Mouse (Mus musculus): ENCODE measurements at regions not wholly inside any gene's neighbourhood (a gene's known extent, or its start where the extent isn't known, plus 50 kb on each side); places are given as distances from the start of the nearest gene placed in this dataset.

- no peak for TF ChIP-seq NRF1 (IDR thresholded peaks at IDR 0.05; ENCODE audit: insufficient read depth, low read depth, low read length, poor library complexity, severe bottlenecking)
- no peak for TF ChIP-seq TBP (IDR thresholded peaks at IDR 0.05; ENCODE audit: low read depth, low read length)
- no peak for TF ChIP-seq SIN3A (IDR thresholded peaks at IDR 0.05; ENCODE audit: low read length)
Measured at GRCm38 (mm10) chr3:57973546-57973945, 125.7 kb upstream of the Pfn2 start (continued).

DNA sequence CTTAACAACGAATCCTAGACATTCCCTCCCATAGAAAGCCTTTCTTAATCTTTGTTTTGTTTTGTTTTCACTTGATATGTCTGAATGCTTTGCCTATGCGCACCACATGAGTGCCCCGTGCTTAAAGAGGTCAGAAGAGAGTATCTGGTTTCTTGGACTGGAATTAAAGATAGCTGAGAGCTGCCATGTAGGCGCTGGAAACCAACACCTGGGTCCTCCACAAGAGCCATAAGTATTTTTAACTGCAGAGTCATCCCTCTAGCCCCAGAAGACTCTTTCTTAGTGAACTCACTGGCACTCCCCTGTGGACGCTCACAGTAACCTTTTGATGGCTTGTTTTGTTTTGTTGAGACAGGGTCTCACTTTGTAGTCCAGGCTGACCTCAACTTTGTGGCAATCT is 127.5 kb upstream of the Pfn2 start:
- no peak for TF ChIP-seq TBP (IDR thresholded peaks at IDR 0.05; ENCODE audit: low read depth, low read length)
- no peak for TF ChIP-seq SIN3A (IDR thresholded peaks at IDR 0.05; ENCODE audit: low read length)
- TF ChIP-seq CHD2 (IDR thresholded peaks at IDR 0.05; ENCODE audit: low read length) = no peak
- TF ChIP-seq ZKSCAN1 (IDR thresholded peaks at IDR 0.05; ENCODE audit: low read depth, low read length) = no peak
- no peak for TF ChIP-seq ELF1 (IDR thresholded peaks at IDR 0.05; ENCODE audit: low read depth, low read length)
- no peak for TF ChIP-seq USF2 (IDR thresholded peaks at IDR 0.05; ENCODE audit: borderline replicate concordance in 1 of 2, insufficient read depth in 1 of 2, low read depth in 1 of 2, low read length in 2 of 2)
- TF ChIP-seq NRF1 (IDR thresholded peaks at IDR 0.05; ENCODE audit: insufficient read depth, low read depth, low read length, poor library complexity, severe bottlenecking) = no peak
- no peak for TF ChIP-seq POLR2AphosphoS5 (IDR thresholded peaks at IDR 0.05; ENCODE audit: borderline replicate concordance, low read depth, low read length)
- no peak for TF ChIP-seq ZMIZ1 (IDR thresholded peaks at IDR 0.05; ENCODE audit: low read depth, low read length)
- no peak for TF ChIP-seq SMC3 (IDR thresholded peaks at IDR 0.05; ENCODE audit: low read depth, low read length)
- TF ChIP-seq ZC3H11A (IDR thresholded peaks at IDR 0.05; ENCODE audit: low read depth, low read length) = no peak
- TF ChIP-seq ZNF384 (IDR thresholded peaks at IDR 0.05; ENCODE audit: low read depth, low read length) = no peak
- TF ChIP-seq MAZ (IDR thresholded peaks at IDR 0.05; ENCODE audit: low read depth, low read length) = no peak
- TF ChIP-seq CHD1 (IDR thresholded peaks at IDR 0.05; ENCODE audit: low read depth, low read length) = no peak
- Histone ChIP-seq H3K9me3 (replicated peaks; ENCODE audit: insufficient read depth, low read length) (no peaks in the 10 kb centered on the region), H3K27ac (ENCODE audit: control insufficient read depth, low read depth, low read length) (no peak overlapping the region), H3K9ac (ENCODE audit: control insufficient read depth, low read depth, low read length, poor library complexity, severe bottlenecking) (no peak overlapping the region), H3K36me3 (ENCODE audit: control insufficient read depth in 1 of 2, insufficient read depth in 2 of 2, low read length in 2 of 2) (no peaks in the 10 kb centered on the region), H3K4me1 (ENCODE audit: control insufficient read depth in 1 of 2, insufficient read depth in 2 of 2, low read length in 2 of 2) (no peaks in the 10 kb centered on the region), H3K27me3 (ENCODE audit: control insufficient read depth in 1 of 2, insufficient read depth in 2 of 2, low read length in 2 of 2) (no peaks in the 10 kb centered on the region), H3K4me3 (ENCODE audit: control insufficient read depth in 1 of 2, insufficient read depth in 1 of 2, low read depth in 2 of 2, low read length in 2 of 2) (no peak overlapping the region), H3K79me2 (ENCODE audit: control insufficient read depth, insufficient read depth, low read length, poor library complexity) (no peaks in the 10 kb centered on the region)
- no peak for DNase-seq (ENCODE audit: low read depth, low spot score)

- Histone ChIP-seq H3K79me2 (ENCODE audit: control insufficient read depth, insufficient read depth, low read length, poor library complexity) (no peaks in the 10 kb centered on the region), H3K4me3 (ENCODE audit: control insufficient read depth in 1 of 2, insufficient read depth in 1 of 2, low read depth in 2 of 2, low read length in 2 of 2) (no peak overlapping the region), H3K36me3 (ENCODE audit: control insufficient read depth in 1 of 2, insufficient read depth in 2 of 2, low read length in 2 of 2) (no peaks in the 10 kb centered on the region), H3K4me1 (ENCODE audit: control insufficient read depth in 1 of 2, insufficient read depth in 2 of 2, low read length in 2 of 2) (no peaks in the 10 kb centered on the region), H3K27ac (ENCODE audit: control insufficient read depth, low read depth, low read length) (no peak overlapping the region), H3K27me3 (ENCODE audit: control insufficient read depth in 1 of 2, insufficient read depth in 2 of 2, low read length in 2 of 2) (no peaks in the 10 kb centered on the region), H3K9ac (ENCODE audit: control insufficient read depth, low read depth, low read length, poor library complexity, severe bottlenecking) (no peak overlapping the region), H3K9me3 (replicated peaks; ENCODE audit: insufficient read depth, low read length) (no peaks in the 10 kb centered on the region)
- no peak for DNase-seq (ENCODE audit: low read depth, low spot score)
- TF ChIP-seq ZC3H11A (IDR thresholded peaks at IDR 0.05; ENCODE audit: low read depth, low read length) = no peak
- TF ChIP-seq TCF12 (IDR thresholded peaks at IDR 0.05; ENCODE audit: low read depth, low read length) = no peak
- no peak for TF ChIP-seq JUND (IDR thresholded peaks at IDR 0.05; ENCODE audit: low read depth, low read length)
- TF ChIP-seq MAFK (IDR thresholded peaks at IDR 0.05; ENCODE audit: borderline replicate concordance, low read depth, low read length) = no peak
- no peak for TF ChIP-seq USF1 (IDR thresholded peaks at IDR 0.05; ENCODE audit: low read depth, low read length)
- TF ChIP-seq RCOR1 (IDR thresholded peaks at IDR 0.05; ENCODE audit: low read depth, low read length) = no peak
- no peak for TF ChIP-seq ZNF384 (IDR thresholded peaks at IDR 0.05; ENCODE audit: low read depth, low read length)
- no peak for TF ChIP-seq NELFE (IDR thresholded peaks at IDR 0.05; ENCODE audit: low read depth, low read length)
- TF ChIP-seq RAD21 (IDR thresholded peaks at IDR 0.05; ENCODE audit: low read depth, low read length) = no peak
- TF ChIP-seq TAL1 (IDR thresholded peaks at IDR 0.05; ENCODE audit: low read length) = no peak
- TF ChIP-seq ZKSCAN1 (IDR thresholded peaks at IDR 0.05; ENCODE audit: low read depth, low read length) = no peak
- TF ChIP-seq MEF2A (IDR thresholded peaks at IDR 0.05; ENCODE audit: extremely low read depth, insufficient replicate concordance, low read depth, low read length, poor library complexity, severe bottlenecking) = no peak
- TF ChIP-seq CHD2 (IDR thresholded peaks at IDR 0.05; ENCODE audit: low read length) = no peak
Measured at GRCm38 (mm10) chr3:57976640-57977229, 128.9 kb upstream of the Pfn2 start.

Data from MEL (cell line).